Mouse (Mus musculus): ENCODE data around the gene Adam12.
A peak's percentile ranks its signal among the peaks of the same experiment; 100 is the strongest.

Adam12 gene

DNA sequence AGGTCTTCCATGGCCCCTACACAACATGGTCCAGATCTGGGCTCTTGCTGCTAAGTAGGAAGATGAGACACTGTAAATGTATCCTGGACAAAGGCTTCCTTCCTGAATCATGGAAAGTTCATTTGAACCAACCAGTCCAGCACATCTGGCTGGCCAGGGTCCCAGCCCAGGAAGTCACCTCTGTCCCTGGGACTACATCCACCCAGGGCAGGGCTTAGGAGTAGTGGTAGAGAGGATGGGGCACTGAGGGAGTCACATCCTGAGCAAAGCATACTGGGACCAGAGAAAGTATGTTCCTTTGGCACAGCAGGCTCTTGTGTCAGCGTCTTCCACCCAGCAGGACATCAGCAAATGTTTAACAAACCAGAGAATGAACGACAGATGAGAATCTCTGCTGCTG, 306.2 kb downstream of the Adam12 start:
- no peak for DNase-seq

GRCm38 (mm10) chr7:133923994-133924393, 308.0 kb downstream of the Adam12 start:
- DNase-seq: peak; percentile 45

DNA sequence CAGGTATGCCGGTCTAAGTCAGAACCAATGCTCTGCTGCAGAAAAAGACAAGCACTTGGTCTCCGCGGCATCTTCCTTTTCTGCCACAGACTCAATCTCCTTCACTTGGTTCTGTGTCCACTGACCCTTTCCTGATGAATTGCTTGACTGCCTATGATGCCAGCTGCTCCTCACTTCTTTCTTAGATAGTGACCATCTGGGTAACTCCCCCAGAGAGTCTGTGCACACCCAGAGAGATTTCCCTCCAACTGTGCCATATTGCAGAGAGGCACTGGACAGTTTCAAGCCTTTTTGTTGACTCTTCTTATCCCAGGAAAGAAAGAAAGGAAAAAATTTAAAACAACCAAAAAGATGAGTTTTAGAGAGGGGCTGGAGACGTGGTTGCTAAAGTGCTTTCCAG, 310.7 kb downstream of the Adam12 start:
- DNase-seq: no peak

DNA sequence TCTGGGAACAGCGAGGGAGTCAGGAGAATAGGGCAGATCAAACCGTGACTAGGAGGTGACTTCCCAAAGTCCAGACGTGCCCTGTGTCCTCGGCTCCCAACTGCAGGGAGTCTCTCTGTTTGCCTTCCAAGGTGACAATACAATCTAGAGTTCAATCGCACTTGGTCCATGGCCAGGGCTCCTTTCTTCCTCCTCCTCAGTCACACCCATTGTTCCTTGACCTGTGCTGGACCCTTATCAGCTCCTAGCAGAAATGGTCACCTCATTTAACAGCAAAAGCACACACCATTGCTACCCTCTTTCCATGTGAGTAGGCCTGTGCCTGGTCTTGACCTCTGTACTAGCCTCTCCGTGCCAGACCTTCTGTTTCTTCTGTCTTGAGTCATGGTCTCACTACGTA, 311.2 kb downstream of the Adam12 start:
- DNase-seq: no peak

DNA sequence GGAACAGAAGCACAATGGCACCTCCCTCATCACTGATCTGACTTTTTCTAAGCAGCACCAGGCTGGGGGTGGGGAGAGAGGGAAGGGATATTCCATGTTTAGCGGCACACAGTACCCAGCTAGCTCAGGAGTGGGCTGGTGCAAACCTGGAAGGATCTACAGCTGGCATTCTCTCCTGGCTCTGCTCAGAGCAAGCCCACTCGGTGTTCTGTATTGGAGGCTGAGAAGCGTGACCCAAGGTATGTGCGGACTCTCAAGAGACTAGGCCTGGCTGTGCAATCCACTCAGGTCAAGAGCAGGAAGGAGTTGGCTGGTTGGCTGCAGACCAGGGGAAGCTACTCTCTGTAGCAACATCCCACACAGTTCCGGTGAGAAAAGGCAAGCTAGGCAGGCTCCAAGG, 312.0 kb downstream of the Adam12 start:
- peak; percentile 73 for DNase-seq

DNA sequence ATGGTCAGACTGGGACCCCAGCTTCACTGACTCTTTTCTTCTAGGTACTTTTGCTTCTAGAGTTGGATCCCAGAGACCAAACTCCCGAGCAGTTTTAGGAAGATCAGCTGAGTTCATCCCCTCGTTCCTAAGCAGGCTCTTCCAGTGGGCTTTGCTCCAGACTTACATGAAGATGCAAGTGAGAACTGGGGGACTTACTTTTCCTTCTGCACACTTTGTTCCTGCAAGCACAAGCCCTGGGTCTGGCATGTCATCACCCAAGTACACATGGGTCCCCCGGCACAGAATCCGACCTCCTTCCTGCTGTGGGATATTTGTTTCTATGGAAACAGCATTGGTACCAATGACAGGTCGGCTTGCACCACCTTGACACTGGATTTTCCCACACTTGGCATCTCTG, 312.6 kb downstream of the Adam12 start:
- DNase-seq: no peak

- DNase-seq: no peak
Measured at GRCm38 (mm10) chr7:133916230-133916629, 315.7 kb downstream of the Adam12 start.

- no peak for DNase-seq
Measured at GRCm38 (mm10) chr7:133911881-133912280, 320.1 kb downstream of the Adam12 start.

- DNase-seq: no peak
Measured at GRCm38 (mm10) chr7:133909833-133910375, 322.0 kb downstream of the Adam12 start.

DNA sequence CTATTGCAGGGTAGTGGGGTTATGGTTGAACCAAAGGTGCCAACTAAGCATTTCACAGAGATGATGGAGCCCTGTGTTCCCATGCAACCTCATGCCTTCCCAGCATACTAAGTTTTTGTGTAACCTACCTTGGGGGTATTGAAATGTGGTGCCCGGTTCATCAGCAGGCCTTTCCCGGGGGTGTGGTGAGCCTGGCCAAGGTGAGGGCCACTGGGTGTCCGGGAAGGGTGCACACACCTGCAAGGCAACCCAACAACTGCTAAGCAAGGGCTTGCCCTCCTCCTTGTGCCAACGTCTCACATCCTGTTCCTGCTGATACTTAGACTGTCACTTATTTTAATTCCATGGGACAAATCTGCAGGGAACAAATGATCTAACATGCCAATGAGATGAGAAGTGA, 323.0 kb downstream of the Adam12 start:
- DNase-seq: no peak

GRCm38 (mm10) chr7:133899391-133899790, 332.6 kb downstream of the Adam12 start:
- DNase-seq: no peak

- no peak for DNase-seq
Measured at GRCm38 (mm10) chr7:133891796-133892195, 340.1 kb downstream of the Adam12 start.

DNA sequence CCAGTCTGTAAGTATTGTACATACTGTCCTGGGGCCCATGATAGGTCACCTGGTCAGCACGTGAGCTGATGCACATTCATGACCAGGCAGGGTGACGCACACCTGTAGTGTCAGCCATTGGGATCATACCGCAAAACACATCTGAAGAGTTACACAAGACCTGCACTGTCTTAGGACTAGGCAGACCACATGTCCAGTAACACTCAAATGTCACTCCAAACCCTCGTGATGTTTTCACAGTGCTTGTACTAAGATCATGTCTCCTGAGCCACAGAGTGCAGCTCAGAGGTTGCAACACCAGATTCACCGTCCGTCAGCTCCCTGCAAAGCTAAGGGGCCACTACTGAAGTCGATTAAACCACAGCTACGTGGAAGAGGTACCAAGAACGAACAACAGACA, 340.6 kb downstream of the Adam12 start:
- DNase-seq: no peak

DNA sequence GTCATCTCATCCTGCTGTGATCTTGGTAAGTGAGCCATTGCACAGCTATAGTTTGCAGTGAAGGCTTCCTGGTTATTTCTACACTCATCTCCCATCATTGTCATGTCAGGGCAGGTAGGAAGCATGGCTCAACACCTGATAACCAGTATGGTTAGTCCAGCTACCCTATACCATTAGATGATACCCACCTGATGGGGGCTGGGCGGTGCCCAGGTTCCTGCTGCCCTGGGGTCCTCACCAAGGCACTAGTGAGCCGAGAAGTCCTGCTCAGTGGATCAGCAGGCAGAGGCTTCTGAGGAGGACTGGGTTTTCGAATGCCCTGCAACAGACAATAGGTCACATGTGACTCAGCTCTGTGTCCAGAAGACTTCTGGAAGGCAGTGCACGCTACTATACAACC, 342.0 kb downstream of the Adam12 start:
- no peak for DNase-seq

- DNase-seq: no peak
Measured at GRCm38 (mm10) chr7:133888926-133889920, 342.7 kb downstream of the Adam12 start.

- DNase-seq: peak; percentile 47
Measured at GRCm38 (mm10) chr7:133884759-133885431, 347.1 kb downstream of the Adam12 start.

DNA sequence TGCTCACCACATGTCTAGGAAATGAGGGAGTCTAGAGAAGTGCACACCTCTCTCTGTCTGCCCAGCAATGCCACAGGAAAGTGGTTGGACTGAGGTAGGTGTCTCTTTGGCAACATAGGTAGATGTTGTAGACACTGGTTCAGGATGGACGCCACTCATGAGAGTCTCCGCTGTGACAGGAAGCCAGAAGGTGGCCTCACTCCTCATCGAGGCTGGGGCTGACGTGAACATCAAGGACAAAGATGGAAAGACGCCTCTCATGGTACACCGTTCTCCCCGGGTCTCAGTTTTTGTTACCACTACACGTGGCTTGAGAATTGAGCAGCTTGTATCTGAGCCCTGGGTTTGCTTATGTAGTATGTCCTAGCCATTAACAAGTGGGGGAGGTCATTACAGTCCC, 352.2 kb downstream of the Adam12 start:
- DNase-seq: no peak

DNA sequence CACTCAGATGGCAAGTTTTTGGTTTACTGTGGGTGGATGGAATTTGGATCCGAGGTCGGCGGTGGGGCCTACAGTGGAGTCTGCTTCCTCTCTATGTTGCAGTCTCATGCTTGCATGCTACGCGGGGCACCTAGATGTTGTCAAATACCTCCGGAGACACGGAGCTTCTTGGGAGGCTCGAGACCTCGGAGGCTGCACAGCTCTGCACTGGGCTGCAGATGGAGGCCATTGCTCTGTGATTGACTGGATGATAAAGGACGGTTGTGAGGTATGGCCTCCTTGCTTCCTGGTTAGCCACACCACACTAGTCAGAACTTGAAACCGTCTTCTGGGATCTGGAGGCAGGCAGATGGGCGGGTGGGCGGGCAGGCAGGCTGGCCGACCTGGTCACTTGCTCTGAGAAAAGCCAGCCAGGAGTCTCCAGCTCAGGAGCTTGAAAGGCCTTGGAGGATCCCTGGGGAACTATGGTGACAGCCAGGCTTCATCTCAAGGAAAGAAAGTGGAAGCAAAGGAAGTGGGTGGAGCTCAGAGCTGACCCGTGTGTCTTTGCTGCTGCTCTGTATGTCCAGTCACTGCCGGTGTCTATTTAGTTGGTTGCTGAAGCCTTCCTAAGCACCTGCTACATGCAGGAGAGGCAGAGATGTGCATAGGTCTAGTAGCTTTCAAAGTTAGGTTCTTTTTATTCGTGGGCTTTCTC, 355.2 kb downstream of the Adam12 start:
- no peak for DNase-seq

DNA sequence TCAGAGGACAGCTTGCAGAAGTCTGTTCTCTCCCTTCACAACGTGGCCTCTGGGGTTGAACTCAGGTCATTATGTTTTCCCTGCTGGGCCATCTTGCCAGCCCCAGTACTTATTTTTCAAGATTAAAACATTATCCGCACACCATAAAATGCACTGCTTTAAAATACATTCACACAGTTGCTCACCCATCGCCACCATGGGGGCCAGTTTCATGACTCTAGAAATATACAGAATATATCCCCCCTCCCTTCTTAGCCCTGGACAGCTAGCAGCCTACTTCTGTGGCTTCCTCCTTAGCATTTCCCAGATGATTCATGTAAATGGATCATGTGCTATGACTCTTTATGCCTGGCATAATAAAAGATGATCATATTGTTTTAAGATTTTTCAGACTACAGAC, 355.8 kb downstream of the Adam12 start:
- no peak for DNase-seq

DNA sequence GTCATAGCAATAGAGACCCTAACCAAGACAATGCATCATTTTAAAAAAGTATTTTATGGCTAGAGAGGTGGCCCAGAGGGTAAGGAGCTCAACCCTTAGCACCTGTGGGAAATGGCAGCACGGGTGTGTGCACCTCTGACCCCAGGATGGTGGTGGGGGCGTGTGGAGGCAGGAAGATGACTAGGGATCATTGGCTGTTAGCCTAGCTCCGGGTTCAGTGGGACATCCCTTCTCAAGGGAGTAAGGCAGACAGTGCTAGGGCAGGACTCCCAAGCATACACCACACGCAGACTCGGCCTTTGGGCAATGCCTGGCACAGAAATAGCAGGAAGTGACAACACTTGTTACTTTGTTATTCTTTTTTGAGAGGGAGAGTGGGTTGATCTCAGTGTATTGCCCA, 359.2 kb downstream of the Adam12 start:
- no peak for DNase-seq

DNA sequence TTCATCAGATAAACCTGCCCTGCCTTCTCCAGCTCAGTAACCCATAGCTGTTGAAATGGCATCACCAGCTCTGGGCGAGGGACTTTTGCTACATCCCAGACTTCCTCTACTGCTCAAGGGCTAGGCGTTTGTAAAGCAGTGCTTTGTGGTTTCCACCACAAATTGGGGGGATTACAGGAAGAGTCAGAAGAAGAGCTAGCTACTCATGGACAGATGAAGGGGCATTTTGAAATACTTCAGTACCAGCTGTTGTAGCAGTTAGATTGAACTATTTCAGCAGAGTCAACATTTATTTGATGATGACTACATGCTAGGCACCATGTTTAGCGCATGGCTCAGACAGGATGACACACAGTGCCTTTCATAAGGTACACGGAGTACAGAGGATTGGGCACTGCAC, 361.7 kb downstream of the Adam12 start:
- DNase-seq: no peak

DNA sequence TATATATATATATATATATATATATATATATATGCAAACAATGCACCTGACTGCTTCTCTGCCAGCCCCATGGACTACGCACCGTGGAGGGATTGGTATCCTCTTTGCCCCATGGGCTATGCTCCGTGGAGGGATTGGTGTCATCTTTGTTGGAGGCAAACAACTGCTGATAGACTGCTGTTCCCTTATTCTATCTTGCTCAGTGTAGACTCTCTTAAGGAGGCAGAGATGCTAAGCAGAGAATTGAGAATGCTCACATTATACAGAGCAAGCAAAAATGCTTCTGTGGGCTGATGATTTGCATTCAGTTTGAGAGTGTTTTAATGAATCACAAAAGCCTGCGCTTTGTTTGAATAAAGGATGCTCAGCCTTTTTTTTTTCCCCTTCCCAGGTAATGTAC, 368.3 kb downstream of the Adam12 start:
- DNase-seq: no peak

- DNase-seq: no peak
Measured at GRCm38 (mm10) chr7:133863151-133863550, 368.8 kb downstream of the Adam12 start.
